Mouse (Mus musculus) CH12.LX (cell line): ENCODE measurements around the gene Fat1.

Experiments used
- EP300 ChIP-seq: IDR thresholded peaks from 2 replicates; pipeline ENCODE4 v1.6.1; 2011; ENCODE audit warnings: low read length, improper control_type of control experiment
- POLR2A ChIP-seq: IDR thresholded peaks from 2 replicates; pipeline ENCODE4 v1.6.1; 2011; ENCODE audit warnings: low read depth, mild to moderate bottlenecking, improper control_type of control experiment, low read length

DNA sequence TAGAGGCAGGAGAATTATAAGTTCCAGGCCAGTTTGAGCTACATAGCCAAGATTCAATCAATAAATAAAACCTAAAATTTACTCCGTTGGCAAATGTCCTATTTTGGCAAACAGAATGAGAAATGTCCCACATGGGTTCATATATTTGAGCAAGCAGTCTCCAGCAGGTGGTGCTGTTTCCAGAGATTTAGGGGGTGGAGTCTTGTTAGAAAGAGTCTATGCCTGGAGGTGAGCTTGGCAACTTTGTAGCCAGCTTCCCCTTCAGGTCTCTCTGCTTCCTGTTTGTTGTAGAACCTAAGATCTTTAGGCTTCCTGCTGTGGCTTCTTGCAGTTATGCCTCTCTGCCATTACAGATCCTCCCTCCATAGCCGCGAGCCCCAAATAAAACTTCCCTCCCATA, 120.3 kb downstream of the Fat1 start:
- TF ChIP-seq POLR2A, result no peak
- TF ChIP-seq EP300, result no peak
